Mouse (Mus musculus) myocyte (in vitro differentiated cells): ENCODE data around the gene Ninl. TPM values are rescaled to one million over a fixed set of nuclear protein-coding genes. Genes with fewer than 3 reads are reported as not detected.

Experiments
- H3K27me3 ChIP-seq: one replicate; pipeline ENCODE4 v1.6.1; 2011; ENCODE audit not compliant: control insufficient read depth, insufficient read depth, insufficient read length
- H3K36me3 ChIP-seq: one replicate; pipeline ENCODE4 v1.6.1; 2011; ENCODE audit not compliant: control insufficient read depth, insufficient read depth
- H3K4me2 ChIP-seq: one replicate; pipeline ENCODE4 v1.6.1; 2011; ENCODE audit warnings: low read depth, control low read depth
- H3K4me3 ChIP-seq: one replicate; pipeline ENCODE4 v1.5.1; 2011; ENCODE audit warnings: mild to moderate bottlenecking, control low read depth, moderate library complexity
- H3K79me2 ChIP-seq: one replicate; pipeline ENCODE4 v1.6.1; 2011; ENCODE audit not compliant: control insufficient read depth, insufficient read depth
- H3ac ChIP-seq: one replicate; pipeline ENCODE4 v1.6.1; 2011; ENCODE audit not compliant: control insufficient read depth, insufficient read length
- CEBPB ChIP-seq: IDR thresholded peaks from 2 replicates; pipeline ENCODE4 v1.6.1; 2011; ENCODE audit warnings: mild to moderate bottlenecking, moderate library complexity; ENCODE audit not compliant: poor library complexity, insufficient read depth, severe bottlenecking
- E2F4 ChIP-seq: IDR thresholded peaks from one replicate; pipeline ENCODE4 v1.6.1; 2011; ENCODE audit warnings: mild to moderate bottlenecking, control low read depth, moderate library complexity; ENCODE audit not compliant: insufficient read depth
- MAX ChIP-seq: IDR thresholded peaks from one replicate; pipeline ENCODE4 v1.6.1; 2011; ENCODE audit warnings: low read depth, mild to moderate bottlenecking, control low read depth
- MYOD1 ChIP-seq, 3 experiments: IDR thresholded peaks; one replicate each; pipeline ENCODE4 v1.6.1; 2011; ENCODE audit warnings: control low read depth in 2 of 3, low read depth in 2 of 3, mild to moderate bottlenecking in 2 of 3, moderate library complexity in 1 of 3; ENCODE audit not compliant: insufficient read length in 2 of 3, control insufficient read depth in 1 of 3
- MYOG ChIP-seq, 3 experiments: IDR thresholded peaks; one replicate each; pipeline ENCODE4 v1.6.1; 2011; ENCODE audit warnings: control low read depth in 2 of 3, low read depth in 2 of 3, mild to moderate bottlenecking in 2 of 3; ENCODE audit not compliant: insufficient read length in 2 of 3, control insufficient read depth in 1 of 3, insufficient read depth in 1 of 3
- POLR2A ChIP-seq: IDR thresholded peaks from one replicate; pipeline ENCODE4 v1.6.1; 2011; ENCODE audit warnings: low read depth, mild to moderate bottlenecking, control low read depth, moderate library complexity; ENCODE audit not compliant: insufficient read length
- POLR2AphosphoS2 ChIP-seq: IDR thresholded peaks from one replicate; pipeline ENCODE4 v1.6.1; 2011; ENCODE audit warnings: low read depth, control low read depth; ENCODE audit not compliant: insufficient read length
- REST ChIP-seq: IDR thresholded peaks from one replicate; pipeline ENCODE4 v1.6.1; 2011; ENCODE audit warnings: mild to moderate bottlenecking, control low read depth, moderate library complexity; ENCODE audit not compliant: insufficient read depth, insufficient read length
- SRF ChIP-seq: IDR thresholded peaks from one replicate; pipeline ENCODE4 v1.6.1; 2011; ENCODE audit warnings: low read depth; ENCODE audit not compliant: control insufficient read depth, insufficient read length
- TCF12 ChIP-seq: IDR thresholded peaks from one replicate; pipeline ENCODE4 v1.6.1; 2011; ENCODE audit warnings: mild to moderate bottlenecking, control low read depth; ENCODE audit not compliant: poor library complexity, insufficient read depth, severe bottlenecking
- TCF3 ChIP-seq: IDR thresholded peaks from one replicate; pipeline ENCODE4 v1.6.1; 2011; ENCODE audit warnings: low read depth, control low read depth; ENCODE audit not compliant: insufficient read length
- USF1 ChIP-seq: IDR thresholded peaks from one replicate; pipeline ENCODE4 v1.6.1; 2011; ENCODE audit warnings: low read depth, mild to moderate bottlenecking, control low read depth, moderate library complexity
- polyA plus RNA-seq: library from polyadenylated mRNA; unstranded; fragments of >200 nt; fragmentation: generic; extraction: Trizol; gene quantifications from one replicate; pipeline ENCODE4 v1.2.1, GENCODE M21; 2012; ENCODE audit warnings: missing spikeins

Ninl gene
- polyA plus RNA-seq, 1 experiment: 2.2 TPM

DNA sequence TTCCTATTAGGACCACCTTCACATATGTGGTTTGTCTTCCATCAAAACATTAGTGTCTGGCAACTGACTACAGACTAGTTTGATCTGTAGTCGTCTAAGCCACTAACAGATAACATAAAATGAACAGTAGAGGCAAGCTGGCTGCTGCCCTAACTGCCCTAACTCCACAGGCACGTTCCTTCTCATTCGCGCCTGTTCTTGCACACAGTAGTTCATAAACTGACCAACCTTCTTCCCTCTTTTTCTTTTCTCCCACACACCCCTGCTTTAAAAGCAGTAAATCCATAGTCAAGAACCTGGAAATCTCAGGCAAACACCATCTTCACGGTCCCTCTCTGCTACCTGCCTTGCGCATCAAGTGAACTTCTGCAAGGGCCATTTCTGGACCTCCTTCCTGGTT, 31.2 kb downstream of the Ninl start:
- TF ChIP-seq MAX: no peak
- no peak for TF ChIP-seq CEBPB
- no peak for TF ChIP-seq REST
- no peak for TF ChIP-seq TCF12
- TF ChIP-seq E2F4: no peak
- TF ChIP-seq MYOG (IDR thresholded peaks at IDR 0.05; ENCODE audit: control insufficient read depth in 1 of 3, insufficient read depth in 1 of 3, insufficient read length in 2 of 3, low read depth in 2 of 3): no peak
- no peak for TF ChIP-seq MYOD1 (IDR thresholded peaks at IDR 0.05; ENCODE audit: control insufficient read depth in 1 of 3, insufficient read length in 2 of 3, low read depth in 2 of 3)
- TF ChIP-seq POLR2AphosphoS2: no peak
- no peak for TF ChIP-seq POLR2A
- TF ChIP-seq SRF: no peak
- TF ChIP-seq TCF3: no peak
- TF ChIP-seq USF1: no peak
- Histone ChIP-seq H3K4me2 (peak overlapping the region; percentile 89), H3K79me2 (peaks cover 9% of the 10 kb centered on the region), H3K27me3 (no peaks in the 10 kb centered on the region), H3ac (peak overlapping the region; percentile 27), H3K4me3 (peak overlapping the region; percentile 43), H3K36me3 (no peaks in the 10 kb centered on the region)

GRCm38 (mm10) chr2:151006281-151006945, 32.8 kb downstream of the Ninl start:
- no peak overlapping the region for H3K4me2 ChIP-seq
- no peaks in the 10 kb centered on the region for H3K36me3 ChIP-seq
- no peak for TF ChIP-seq SRF
- TF ChIP-seq POLR2A: no peak
- TF ChIP-seq TCF12: no peak
- no peak for TF ChIP-seq MYOG (IDR thresholded peaks at IDR 0.05; ENCODE audit: control insufficient read depth in 1 of 3, insufficient read depth in 1 of 3, insufficient read length in 2 of 3, low read depth in 2 of 3)
- TF ChIP-seq TCF3: no peak

DNA sequence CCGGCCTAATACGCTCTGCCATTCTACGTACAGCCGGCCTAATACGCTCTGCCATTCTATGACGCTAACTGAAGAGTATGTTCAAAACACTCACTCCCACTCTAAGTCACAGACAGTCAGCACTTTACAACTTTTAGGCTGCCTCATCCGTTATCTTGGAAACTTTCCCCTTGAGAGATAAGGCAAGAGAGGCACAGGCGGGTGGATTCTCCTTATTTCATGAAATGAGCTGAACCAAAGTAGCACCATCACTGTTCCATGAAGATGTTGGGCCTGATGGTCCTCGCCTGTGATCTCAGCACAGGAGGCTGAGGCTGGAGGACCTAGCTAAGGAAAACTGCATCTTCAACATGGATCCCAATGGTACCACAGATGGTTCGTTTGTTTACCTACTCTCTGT, 34.8 kb downstream of the Ninl start:
- TF ChIP-seq MYOG (IDR thresholded peaks at IDR 0.05; ENCODE audit: control insufficient read depth in 1 of 3, insufficient read depth in 1 of 3, insufficient read length in 2 of 3, low read depth in 2 of 3) (no peak), CEBPB (no peak), TCF3 (no peak), POLR2AphosphoS2 (no peak), SRF (no peak), POLR2A (no peak), REST (no peak), TCF12 (no peak), MAX (no peak), USF1 (no peak)
- H3K4me2 ChIP-seq: no peak overlapping the region
- H3K4me3 ChIP-seq: no peak overlapping the region
- no peaks in the 10 kb centered on the region for H3K27me3 ChIP-seq
- H3ac ChIP-seq: no peak overlapping the region
- peaks cover 9% of the 10 kb centered on the region for H3K79me2 ChIP-seq
- H3K36me3 ChIP-seq: no peaks in the 10 kb centered on the region

More at GRCm38 (mm10) chr2:151006281-151006945, 32.8 kb downstream of the Ninl start:
- Histone ChIP-seq H3ac (no peak overlapping the region), H3K4me3 (no peak overlapping the region), H3K79me2 (peaks cover 9% of the 10 kb centered on the region), H3K27me3 (no peaks in the 10 kb centered on the region)

- Histone ChIP-seq H3K27me3 (no peaks in the 10 kb centered on the region), H3K36me3 (no peaks in the 10 kb centered on the region), H3K79me2 (peaks cover 9% of the 10 kb centered on the region), H3K4me3 (no peak overlapping the region), H3K4me2 (peak overlapping the region; percentile 8), H3ac (no peak overlapping the region)
- TF ChIP-seq POLR2A: no peak
- no peak for TF ChIP-seq REST
- TF ChIP-seq MYOD1 (IDR thresholded peaks at IDR 0.05; ENCODE audit: control insufficient read depth in 1 of 3, insufficient read length in 2 of 3, low read depth in 2 of 3): no peak
- TF ChIP-seq TCF3: no peak
- TF ChIP-seq TCF12: no peak
- TF ChIP-seq MAX: no peak
- TF ChIP-seq SRF: no peak
- TF ChIP-seq MYOG (IDR thresholded peaks at IDR 0.05; ENCODE audit: control insufficient read depth in 1 of 3, insufficient read depth in 1 of 3, insufficient read length in 2 of 3, low read depth in 2 of 3): no peak
- TF ChIP-seq POLR2AphosphoS2: no peak
- TF ChIP-seq USF1: no peak
- TF ChIP-seq E2F4: no peak
Observed at GRCm38 (mm10) chr2:151003796-151004195, 35.4 kb downstream of the Ninl start.

- Histone ChIP-seq H3ac (no peak overlapping the region), H3K27me3 (no peaks in the 10 kb centered on the region), H3K4me3 (no peak overlapping the region), H3K36me3 (no peaks in the 10 kb centered on the region), H3K79me2 (peaks cover 9% of the 10 kb centered on the region), H3K4me2 (no peak overlapping the region)
- TF ChIP-seq REST (no peak), CEBPB (no peak), MYOD1 (IDR thresholded peaks at IDR 0.05; ENCODE audit: control insufficient read depth in 1 of 3, insufficient read length in 2 of 3, low read depth in 2 of 3) (no peak), E2F4 (no peak), SRF (no peak), POLR2A (no peak), POLR2AphosphoS2 (no peak), MAX (no peak), TCF12 (no peak), TCF3 (no peak)
Observed at GRCm38 (mm10) chr2:151001619-151002175, 37.5 kb downstream of the Ninl start.
